Mouse (Mus musculus): ENCODE measurements around the gene Insr.

DNA sequence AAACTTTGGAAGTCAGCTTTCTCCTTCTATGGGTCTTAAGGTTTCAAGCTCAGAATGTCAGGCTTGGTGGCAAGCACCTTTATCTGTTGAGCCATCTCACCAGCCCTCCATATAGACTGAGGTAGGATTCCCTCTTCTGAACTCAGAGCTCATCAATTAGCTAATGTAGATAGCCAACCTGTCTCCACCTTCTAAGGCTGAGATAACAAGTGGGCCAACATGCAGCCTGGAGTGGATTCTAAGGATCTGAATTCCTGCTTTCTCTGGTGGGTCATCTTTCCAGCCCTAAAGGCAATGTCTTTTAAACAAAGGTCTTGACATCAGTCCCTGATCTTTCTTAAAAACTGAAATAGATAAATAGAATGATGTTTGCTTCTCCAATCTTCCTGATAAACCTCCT lies 70.7 kb downstream of the Insr start:
- TF ChIP-seq CTCF (IDR thresholded peaks at IDR 0.05; ENCODE audit: low read depth), result no peak
- no peak for TF ChIP-seq EP300 (optimal IDR thresholded peaks at IDR 0.05)
